Mouse (Mus musculus) midbrain, embryonic 13.5 days (tissue): ENCODE results near the gene Ercc5. TPM values are rescaled to one million over a fixed set of nuclear protein-coding genes. Genes with fewer than 3 reads are reported as not detected.

Source experiments
- ATAC-seq: fragments of 200-750 bp; cut with Nextera tagmentation; 2 replicates; pipeline ENCODE4 v1.8.0; 2017; ENCODE audit warnings: mild to moderate bottlenecking, moderate TSS enrichment, moderate library complexity
- H3K27ac ChIP-seq: fragments of 300-500 bp; sonication (generic); 2 replicates; pipeline ENCODE4 v1.5.1; 2015; ENCODE audit warnings: inconsistent platforms, mild to moderate bottlenecking, moderate library complexity
- H3K27me3 ChIP-seq: fragments of 300-500 bp; sonication (generic); 2 replicates; pipeline ENCODE4 v1.6.1; 2015; ENCODE audit warnings: mild to moderate bottlenecking, inconsistent platforms
- H3K36me3 ChIP-seq: fragments of 300-500 bp; sonication (generic); 2 replicates; pipeline ENCODE4 v1.6.1; 2015; ENCODE audit warnings: mild to moderate bottlenecking, inconsistent platforms
- H3K4me1 ChIP-seq: fragments of 300-500 bp; sonication (generic); replicated peaks from 2 replicates; pipeline ENCODE4 v1.6.1; 2015; ENCODE audit warnings: inconsistent platforms
- H3K4me2 ChIP-seq: fragments of 300-500 bp; sonication (generic); replicated peaks from 2 replicates; pipeline ENCODE4 v1.6.1; 2015; ENCODE audit warnings: moderate library complexity, mild to moderate bottlenecking, inconsistent platforms
- H3K4me3 ChIP-seq: fragments of 300-500 bp; sonication (generic); replicated peaks from 2 replicates; pipeline ENCODE4 v1.5.1; 2015; ENCODE audit warnings: mild to moderate bottlenecking, inconsistent platforms
- H3K9ac ChIP-seq: fragments of 300-500 bp; sonication (generic); replicated peaks from 2 replicates; pipeline ENCODE4 v1.6.1; 2015; ENCODE audit warnings: mild to moderate bottlenecking, inconsistent platforms
- H3K9me3 ChIP-seq: fragments of 300-500 bp; sonication (generic); 2 replicates; pipeline ENCODE4 v1.6.1; 2016; ENCODE audit warnings: mild to moderate bottlenecking, inconsistent platforms
- WGBS: fragments of 180-500 bp; shearing (Covaris S2); methylation state at CpG from one replicate; pipeline ENCODE4 v1.1.7; 2015; 5-methylcytosine and 5-hydroxymethylcytosine counted together
- polyA plus RNA-seq: library from polyadenylated mRNA; unstranded; fragments of >200 nt; fragmentation: Nextera tagmentation; extraction: Ambion mirVana; gene quantifications from 2 replicates; pipeline ENCODE4 v1.2.1, GENCODE M21; 2015

The Ercc5 gene
- polyA plus RNA-seq: 39.7 and 40.0 TPM in 2 replicates

- Histone ChIP-seq H3K27me3 (no peaks in the 10 kb centered on the region), H3K4me2 (peak within 1 kb of the TSS; percentile 65), H3K4me1 (peaks cover 15% of the 10 kb centered on the region), H3K9me3 (no peaks in the 10 kb centered on the region), H3K27ac (peak within 1 kb of the TSS; percentile 99), H3K9ac (peak within 1 kb of the TSS; percentile 93), H3K36me3 (peaks cover 15% of the 10 kb centered on the region), H3K4me3 (peak within 1 kb of the TSS; percentile 86)
- ATAC-seq: peak; percentile 99
- under 1% methylated on average over 66 of the region's 66 CpGs for WGBS
Observed at GRCm38 (mm10) chr1:44147563-44148381, at the start of gene Ercc5. TSS of gene Ercc5 (plus strand) at chr1:44147744.

- peak; percentile 88 for ATAC-seq
- Histone ChIP-seq H3K9ac (peak overlapping the region; percentile 82), H3K27ac (peak overlapping the region; percentile 83), H3K27me3 (no peaks in the 10 kb centered on the region), H3K4me2 (peak overlapping the region; percentile 70), H3K4me1 (peaks cover 14% of the 10 kb centered on the region), H3K4me3 (peak overlapping the region; percentile 80), H3K36me3 (peaks cover 25% of the 10 kb centered on the region), H3K9me3 (no peaks in the 10 kb centered on the region)
- under 1% methylated on average over 55 of the region's 55 CpGs for WGBS
Observed at GRCm38 (mm10) chr1:44101448-44102225, 45.9 kb upstream of the Ercc5 start.

- WGBS: under 1% methylated on average over 55 of the region's 55 CpGs
Observed at GRCm38 (mm10) chr1:44102259-44102717, 45.3 kb upstream of the Ercc5 start, which contains the start of gene Tex30. TSS of gene Tex30 (minus strand) at chr1:44102441.

GRCm38 (mm10) chr1:44102939-44103338 is 44.6 kb upstream of the Ercc5 start:
- no peak for ATAC-seq
- H3K27ac ChIP-seq: no peak overlapping the region
- H3K36me3 ChIP-seq: peaks cover 22% of the 10 kb centered on the region
- H3K4me3 ChIP-seq: peak overlapping the region; percentile 80
- peak overlapping the region; percentile 70 for H3K4me2 ChIP-seq
- no peaks in the 10 kb centered on the region for H3K27me3 ChIP-seq
- peaks cover 14% of the 10 kb centered on the region for H3K4me1 ChIP-seq
- peak overlapping the region; percentile 66 for H3K9ac ChIP-seq
- 12% methylated on average over 5 of the region's 5 CpGs for WGBS
- H3K9me3 ChIP-seq: no peaks in the 10 kb centered on the region

More at GRCm38 (mm10) chr1:44102259-44102717, 45.3 kb upstream of the Ercc5 start, which contains the start of gene Tex30:
- Histone ChIP-seq H3K27ac (peak within 1 kb of the TSS; percentile 83), H3K9me3 (no peaks in the 10 kb centered on the region), H3K27me3 (no peaks in the 10 kb centered on the region), H3K4me3 (peak within 1 kb of the TSS; percentile 80), H3K9ac (peak within 1 kb of the TSS; percentile 82), H3K4me1 (peaks cover 14% of the 10 kb centered on the region), H3K4me2 (peak within 1 kb of the TSS; percentile 70), H3K36me3 (peaks cover 22% of the 10 kb centered on the region)
- ATAC-seq: peak; percentile 99

GRCm38 (mm10) chr1:44117571-44117970 is 30.0 kb upstream of the Ercc5 start:
- H3K4me3 ChIP-seq: peak overlapping the region; percentile 68
- no peak for ATAC-seq

GRCm38 (mm10) chr1:44118239-44119054 is 29.1 kb upstream of the Ercc5 start, which contains the start of the genes Kdelc1 and Bivm:
TSS of gene Kdelc1 (minus strand) at chr1:44118808.
TSS of gene Bivm (plus strand) at chr1:44118957.
- Histone ChIP-seq H3K4me2 (peak within 1 kb of the TSS; percentile 65), H3K4me1 (peaks cover 31% of the 10 kb centered on the region), H3K9me3 (no peaks in the 10 kb centered on the region), H3K27me3 (no peaks in the 10 kb centered on the region), H3K9ac (peak within 1 kb of the TSS; percentile 89), H3K27ac (peak within 1 kb of the TSS; percentile 98), H3K4me3 (peak within 1 kb of the TSS; percentile 68), H3K36me3 (peaks cover 18% of the 10 kb centered on the region)
- peak; percentile 98 for ATAC-seq
- WGBS: under 1% methylated on average over 39 of the region's 39 CpGs

More at GRCm38 (mm10) chr1:44117571-44117970, 30.0 kb upstream of the Ercc5 start:
- Histone ChIP-seq H3K36me3 (peaks cover 27% of the 10 kb centered on the region), H3K4me1 (peaks cover 31% of the 10 kb centered on the region), H3K9ac (no peak overlapping the region), H3K9me3 (no peaks in the 10 kb centered on the region), H3K27ac (no peak overlapping the region), H3K4me2 (peak overlapping the region; percentile 65), H3K27me3 (no peaks in the 10 kb centered on the region)

- WGBS: 1% methylated on average over 41 of the region's 43 CpGs
- ATAC-seq: peak; percentile 91
- Histone ChIP-seq H3K27ac (peak overlapping the region; percentile 98), H3K4me3 (peak overlapping the region; percentile 68), H3K27me3 (no peaks in the 10 kb centered on the region), H3K4me1 (peaks cover 31% of the 10 kb centered on the region), H3K36me3 (peaks cover 17% of the 10 kb centered on the region; the same call in 1 of the 2 replicates), H3K4me2 (peak overlapping the region; percentile 65), H3K9me3 (no peaks in the 10 kb centered on the region), H3K9ac (peak overlapping the region; percentile 89)
Observed at GRCm38 (mm10) chr1:44119201-44120073, 28.1 kb upstream of the Ercc5 start.

- no peaks in the 10 kb centered on the region for H3K27me3 ChIP-seq
- H3K9ac ChIP-seq: peak overlapping the region; percentile 89
- H3K4me2 ChIP-seq: peak overlapping the region; percentile 65
- H3K27ac ChIP-seq: peak overlapping the region; percentile 98
- peaks cover 12% of the 10 kb centered on the region; the same call in 1 of the 2 replicates for H3K36me3 ChIP-seq
- ATAC-seq: peak; percentile 30; the same call in 1 of the 2 replicates
- peak overlapping the region; percentile 68 for H3K4me3 ChIP-seq
- WGBS: 4% methylated on average over 6 of the region's 6 CpGs
- peaks cover 31% of the 10 kb centered on the region for H3K4me1 ChIP-seq
- H3K9me3 ChIP-seq: no peaks in the 10 kb centered on the region
Observed at GRCm38 (mm10) chr1:44120074-44120406, 27.5 kb upstream of the Ercc5 start.

- peaks cover 31% of the 10 kb centered on the region for H3K4me1 ChIP-seq
- H3K9me3 ChIP-seq: no peaks in the 10 kb centered on the region
- no peak overlapping the region for H3K4me3 ChIP-seq
- no peaks in the 10 kb centered on the region for H3K27me3 ChIP-seq
- no peak for ATAC-seq
- H3K27ac ChIP-seq: no peak overlapping the region
- 93% methylated on average over 3 of the region's 3 CpGs for WGBS
- peaks cover 14% of the 10 kb centered on the region; the same call in 1 of the 2 replicates for H3K36me3 ChIP-seq
- no peak overlapping the region for H3K9ac ChIP-seq
- no peak overlapping the region for H3K4me2 ChIP-seq
Observed at GRCm38 (mm10) chr1:44122256-44122655, 25.3 kb upstream of the Ercc5 start.

- Histone ChIP-seq H3K27me3 (no peaks in the 10 kb centered on the region), H3K36me3 (peaks cover 34% of the 10 kb centered on the region), H3K4me1 (peaks cover 16% of the 10 kb centered on the region), H3K9me3 (no peaks in the 10 kb centered on the region), H3K4me2 (no peak overlapping the region), H3K27ac (no peak overlapping the region), H3K9ac (no peak overlapping the region), H3K4me3 (no peak overlapping the region)
- WGBS: 95% methylated on average over 4 of the region's 4 CpGs
- ATAC-seq: no peak
Observed at GRCm38 (mm10) chr1:44125590-44125989, 22.0 kb upstream of the Ercc5 start.
